Mouse (Mus musculus): Measurements from ENCODE around the gene Platr17. TPM values are rescaled to one million over a fixed set of nuclear protein-coding genes. Genes with fewer than 3 reads are reported as not detected.
"Not testable (repeated sequence)": the region's sequence is repeated elsewhere in the genome, so short reads cannot be mapped to it uniquely, and the experiment has no call there.

Platr17 gene
- total and polyA plus RNA-seq, 3 experiments, result not detected

- no peak for TF ChIP-seq PAX5 (IDR thresholded peaks at IDR 0.05; ENCODE audit: low read length)
- no peak for TF ChIP-seq RCOR1 (conservative IDR thresholded peaks at IDR 0.05; ENCODE audit: low read depth, low read length)
- no peak for TF ChIP-seq TCF12 (IDR thresholded peaks at IDR 0.05; ENCODE audit: low read depth, low read length)
- no peak for TF ChIP-seq ZNF384 (IDR thresholded peaks at IDR 0.05; ENCODE audit: low read depth, low read length)
- no peak for TF ChIP-seq USF1 (IDR thresholded peaks at IDR 0.05; ENCODE audit: low read depth, low read length)
- TF ChIP-seq RAD21 (IDR thresholded peaks at IDR 0.05; ENCODE audit: low read depth, low read length), result peak; percentile 47
- TF ChIP-seq MYC (IDR thresholded peaks at IDR 0.05; ENCODE audit: low read depth, low read length), result peak; percentile 74; the same call in 1 of the 2 replicates
- TF ChIP-seq EP300 (IDR thresholded peaks at IDR 0.05; ENCODE audit: low read length), result 0 out of 2 replicates have a peak, but pooled peaks have one; percentile 35
- no peak for TF ChIP-seq TBP (conservative IDR thresholded peaks at IDR 0.05; ENCODE audit: low read depth, low read length)
- no peak for TF ChIP-seq MXI1 (IDR thresholded peaks at IDR 0.05; ENCODE audit: low read depth, low read length)
- no peak for TF ChIP-seq POLR2AphosphoS2 (IDR thresholded peaks at IDR 0.05; ENCODE audit: low read depth, low read length)
- TF ChIP-seq MAZ (IDR thresholded peaks at IDR 0.05; ENCODE audit: low read depth, low read length), result no peak
- TF ChIP-seq ETS1 (conservative IDR thresholded peaks at IDR 0.05; ENCODE audit: low read depth, low read length), result no peak
- TF ChIP-seq HCFC1 (IDR thresholded peaks at IDR 0.05; ENCODE audit: low read depth, low read length), result peak; percentile 38; the same call in 1 of the 2 replicates
- peak; percentile 65 for TF ChIP-seq ELF1 (IDR thresholded peaks at IDR 0.05; ENCODE audit: low read depth, low read length)
Measured at GRCm38 (mm10) chr17:33865330-33866030, 39.5 kb upstream of the Platr17 start (continued).

GRCm38 (mm10) chr17:33873537-33873936 lies 31.4 kb upstream of the Platr17 start, which contains the start of gene Gm7029:
TSS of gene Gm7029 (plus strand) at chr17:33873837.
- DNase-seq (ENCODE audit: extremely low read depth); in situ Hi-C loops (cut with MboI; ENCODE audit: low pct_ligation_motif_present, low pct_unique_long_range_greater_than_20kb, low sequenced_read_pairs); H3K27ac ChIP-seq (ENCODE audit: insufficient read depth, low read depth); H3K4me2 ChIP-seq (ENCODE audit: insufficient read depth, low read depth, poor library complexity, severe bottlenecking); dilution Hi-C loops (cut with MboI; ENCODE audit: extremely low pct_ligation_motif_present, extremely low pct_unique_long_range_greater_than_20kb, low sequenced_read_pairs); H3K79me2 ChIP-seq (replicated peaks; ENCODE audit: control insufficient read depth, extremely low read depth, insufficient read depth, poor library complexity, severe bottlenecking); H3K4me1 ChIP-seq (ENCODE audit: control insufficient read depth in 1 of 2, insufficient read depth in 2 of 2); H3K4me3 ChIP-seq (replicated peaks in 1 of 3; ENCODE audit: low read depth in 2 of 3, low read length in 2 of 3, poor library complexity in 1 of 3); H3K9ac ChIP-seq (ENCODE audit: insufficient read depth, low read depth); H3K27me3 ChIP-seq (replicated peaks); H3K9me3 ChIP-seq (replicated peaks; ENCODE audit: low read length): not testable (repeated sequence)
- H3K36me3 ChIP-seq (replicated peaks in 1 of 2; ENCODE audit: control insufficient read depth in 1 of 2, insufficient read depth in 1 of 2, low read length in 1 of 2), result peaks cover 16 to 27% of the 10 kb centered on the region in 2 experiments

- Histone ChIP-seq H3K9ac (ENCODE audit: insufficient read depth, low read depth) (no peak overlapping the region), H3K4me2 (ENCODE audit: insufficient read depth, low read depth, poor library complexity, severe bottlenecking) (no peak overlapping the region), H3K27ac (ENCODE audit: insufficient read depth, low read depth) (no peak overlapping the region), H3K4me1 (ENCODE audit: control insufficient read depth in 1 of 2, insufficient read depth in 2 of 2) (no peaks in the 10 kb centered on the region), H3K36me3 (replicated peaks in 1 of 2; ENCODE audit: control insufficient read depth in 1 of 2, insufficient read depth in 1 of 2, low read length in 1 of 2) (peaks cover 20 to 31% of the 10 kb centered on the region in 2 experiments), H3K4me3 (replicated peaks in 1 of 3; ENCODE audit: low read depth in 2 of 3, low read length in 2 of 3, poor library complexity in 1 of 3) (no peak overlapping the region), H3K9me3 (replicated peaks; ENCODE audit: low read length) (no peaks in the 10 kb centered on the region), H3K79me2 (replicated peaks; ENCODE audit: control insufficient read depth, extremely low read depth, insufficient read depth, poor library complexity, severe bottlenecking) (no peaks in the 10 kb centered on the region), H3K27me3 (replicated peaks) (no peaks in the 10 kb centered on the region)
- DNase-seq (ENCODE audit: extremely low read depth), result no peak
- in situ Hi-C loops (cut with MboI; ENCODE audit: low pct_ligation_motif_present, low pct_unique_long_range_greater_than_20kb, low sequenced_read_pairs), result no loop called here
- TF ChIP-seq ETS1 (conservative IDR thresholded peaks at IDR 0.05; ENCODE audit: low read depth, low read length), result no peak
- dilution Hi-C loops (cut with MboI; ENCODE audit: extremely low pct_ligation_motif_present, extremely low pct_unique_long_range_greater_than_20kb, low sequenced_read_pairs), result no loop called here
Measured at GRCm38 (mm10) chr17:33874411-33874810, 30.5 kb upstream of the Platr17 start.

All from CH12.LX (cell line).